Mouse (Mus musculus) cerebellum, adult 2 months (tissue): ENCODE data around the gene Ostf1. TPM values are rescaled to one million over a fixed set of nuclear protein-coding genes. Genes with fewer than 3 reads are reported as not detected.

Experiments used
- DNase-seq, 2 experiments: peaks; one replicate each; pipeline ENCODE4 v3.0.0; 2021
- H3K27ac ChIP-seq: fragments of 200-500 bp; 2 replicates; pipeline ENCODE4 v1.5.1; 2012; ENCODE audit warnings: low read length, control low read depth, inconsistent platforms; ENCODE audit not compliant: insufficient read depth
- H3K27me3 ChIP-seq: fragments of 200-500 bp; 2 replicates; pipeline ENCODE4 v1.6.1; 2012; ENCODE audit warnings: inconsistent platforms, mild to moderate bottlenecking, low read length, moderate library complexity; ENCODE audit not compliant: control insufficient read depth, insufficient read depth
- H3K4me1 ChIP-seq: fragments of 200-500 bp; 2 replicates; pipeline ENCODE4 v1.6.1; 2011; ENCODE audit warnings: low read length; ENCODE audit not compliant: control insufficient read depth, insufficient read depth
- H3K4me3 ChIP-seq: fragments of 200-500 bp; replicated peaks from 2 replicates; pipeline ENCODE3; 2011; ENCODE audit warnings: mild to moderate bottlenecking, low read depth, low read length, control low read depth; ENCODE audit not compliant: insufficient read depth
- CTCF ChIP-seq: fragments of 200-500 bp; IDR thresholded peaks from 2 replicates; pipeline ENCODE4 v1.5.1; 2011; ENCODE audit warnings: low read depth, mild to moderate bottlenecking, control low read depth, low read length, moderate library complexity, borderline replicate concordance; ENCODE audit not compliant: insufficient read depth
- POLR2A ChIP-seq: fragments of 200-500 bp; IDR thresholded peaks from 2 replicates; pipeline ENCODE4 v1.6.1; 2011; ENCODE audit warnings: low read length, control low read depth, borderline replicate concordance; ENCODE audit not compliant: insufficient read depth
- WGBS: fragments of 180-500 bp; shearing (Covaris S2); methylation state at CpG from one replicate; pipeline ENCODE4 v1.1.7; 2018; 5-methylcytosine and 5-hydroxymethylcytosine counted together
- polyA plus RNA-seq: library from polyadenylated mRNA; depleted of rRNA; stranded (reverse); fragments of >200 nt; gene quantifications from 2 replicates; pipeline ENCODE4 v1.2.3, GENCODE M21; 2012

The Ostf1 gene
- polyA plus RNA-seq, 1 experiment: 29.0 TPM

GRCm38 (mm10) chr19:18608975-18609374, 22.6 kb downstream of the Ostf1 start:
- DNase-seq: no peak
- H3K27ac ChIP-seq: no peak overlapping the region
- H3K4me1 ChIP-seq: no peaks in the 10 kb centered on the region
- 85% methylated on average over 6 of the region's 6 CpGs for WGBS
- H3K4me3 ChIP-seq: no peak overlapping the region
- no peaks in the 10 kb centered on the region for H3K27me3 ChIP-seq
- TF ChIP-seq POLR2A (no peak), CTCF (no peak)

DNA sequence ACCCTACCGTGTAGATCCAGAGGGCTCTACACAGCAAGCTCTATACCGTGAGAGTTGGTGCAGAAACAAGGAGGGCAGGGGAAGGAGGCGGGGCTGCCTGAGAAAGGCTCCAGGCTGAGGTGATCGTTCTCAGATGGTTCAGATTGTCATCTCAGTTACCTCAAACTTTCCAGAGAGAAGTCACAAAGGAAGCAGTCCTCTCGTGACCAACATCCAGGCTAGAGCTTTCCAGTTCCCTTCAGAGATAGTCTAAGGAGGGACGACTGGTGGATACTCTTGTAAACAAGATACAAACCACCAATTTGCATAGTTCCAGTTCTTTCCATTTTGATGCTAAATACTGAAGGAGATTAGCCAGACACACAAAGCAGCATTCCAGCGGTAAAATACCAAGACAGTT, 23.7 kb downstream of the Ostf1 start:
- H3K27ac ChIP-seq: no peak overlapping the region
- H3K4me1 ChIP-seq: peaks cover 4% of the 10 kb centered on the region
- DNase-seq: no peak
- no peaks in the 10 kb centered on the region for H3K27me3 ChIP-seq
- TF ChIP-seq CTCF: no peak
- no peak for TF ChIP-seq POLR2A
- 74% methylated on average over 7 of the region's 7 CpGs for WGBS
- no peak overlapping the region for H3K4me3 ChIP-seq

DNA sequence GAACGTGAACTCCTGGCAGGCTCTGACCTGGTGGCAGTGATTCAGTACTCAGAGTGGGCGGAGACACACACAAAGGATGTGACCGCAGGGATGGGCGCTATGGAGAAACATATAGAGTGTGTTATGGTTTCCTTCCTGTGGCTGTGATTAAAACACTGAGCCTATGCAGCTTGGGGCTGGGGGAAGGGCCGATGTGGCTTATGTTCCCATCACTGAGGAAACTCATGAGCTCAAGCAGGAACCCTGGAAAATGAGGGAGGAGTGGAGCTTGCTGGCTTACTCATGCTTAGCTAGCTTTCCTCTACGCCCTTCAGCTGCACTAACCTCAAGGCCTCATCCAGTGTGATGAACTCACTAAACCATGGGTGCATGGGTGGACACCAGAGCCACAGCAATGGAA, 28.6 kb downstream of the Ostf1 start:
- DNase-seq: no peak
- 58% methylated on average over 6 of the region's 6 CpGs for WGBS
- TF ChIP-seq POLR2A: no peak
- TF ChIP-seq CTCF: no peak
- Histone ChIP-seq H3K27me3 (no peaks in the 10 kb centered on the region), H3K27ac (no peak overlapping the region), H3K4me1 (peaks cover 9% of the 10 kb centered on the region), H3K4me3 (no peak overlapping the region)

DNA sequence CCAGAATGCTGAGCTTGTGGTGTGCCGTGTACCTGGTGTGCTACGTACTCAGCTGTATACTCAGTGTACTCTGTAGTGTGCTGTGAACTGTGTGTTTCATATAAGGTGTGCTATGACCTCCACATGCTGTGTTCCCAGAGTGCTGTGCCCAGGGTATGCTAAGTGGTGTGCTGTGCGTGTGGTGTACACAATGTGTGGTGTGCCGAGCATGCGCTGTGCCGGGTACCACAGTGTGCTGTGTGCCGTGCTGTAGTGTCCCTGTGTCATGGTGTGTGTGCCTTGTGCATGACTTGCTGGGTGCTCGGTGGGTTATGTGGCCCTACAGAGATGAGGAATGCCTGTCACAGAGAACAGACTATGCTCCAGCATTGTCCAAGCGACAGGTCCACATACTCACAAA, 31.0 kb downstream of the Ostf1 start:
- no peak overlapping the region for H3K4me3 ChIP-seq
- no peak for DNase-seq
- no peak overlapping the region for H3K27ac ChIP-seq
- H3K27me3 ChIP-seq: no peaks in the 10 kb centered on the region
- H3K4me1 ChIP-seq: peaks cover 12% of the 10 kb centered on the region
- WGBS: 95% methylated on average over 9 of the region's 9 CpGs
- no peak for TF ChIP-seq POLR2A
- no peak for TF ChIP-seq CTCF

DNA sequence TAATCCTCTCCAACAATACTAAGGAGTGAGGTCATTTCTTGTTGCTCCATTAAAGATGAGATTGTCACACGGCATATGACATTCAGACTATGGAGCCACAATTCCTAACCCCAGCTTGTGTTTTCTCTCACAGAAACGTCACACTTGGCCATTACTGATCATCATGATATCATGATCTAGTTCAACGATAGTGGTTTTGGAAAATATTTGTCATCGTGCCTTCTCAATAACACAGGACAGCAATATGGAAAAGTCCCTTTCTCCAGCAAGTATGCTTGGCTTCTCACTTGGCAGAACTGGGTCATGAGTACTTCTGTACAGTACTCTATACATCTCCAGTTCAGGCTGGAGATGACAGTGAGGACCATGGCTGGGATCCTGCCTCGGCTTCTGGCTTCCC, 32.0 kb downstream of the Ostf1 start:
- DNase-seq: no peak
- TF ChIP-seq POLR2A (no peak), CTCF (no peak)
- Histone ChIP-seq H3K27ac (no peak overlapping the region), H3K4me1 (peaks cover 12% of the 10 kb centered on the region), H3K27me3 (no peaks in the 10 kb centered on the region), H3K4me3 (no peak overlapping the region)
- 95% methylated on average over 5 of the region's 5 CpGs for WGBS

GRCm38 (mm10) chr19:18599051-18599450, 32.6 kb downstream of the Ostf1 start:
- Histone ChIP-seq H3K27ac (no peak overlapping the region), H3K4me3 (no peak overlapping the region), H3K4me1 (peaks cover 12% of the 10 kb centered on the region), H3K27me3 (no peaks in the 10 kb centered on the region)
- DNase-seq: no peak
- TF ChIP-seq POLR2A (no peak), CTCF (no peak)
- WGBS: 88% methylated on average over 8 of the region's 8 CpGs

- H3K27ac ChIP-seq: no peak overlapping the region
- TF ChIP-seq POLR2A: no peak
- H3K4me3 ChIP-seq: no peak overlapping the region
- no peaks in the 10 kb centered on the region for H3K27me3 ChIP-seq
- 93% methylated on average over 3 of the region's 3 CpGs for WGBS
- H3K4me1 ChIP-seq: peaks cover 12% of the 10 kb centered on the region
- DNase-seq: no peak
Observed at GRCm38 (mm10) chr19:18598265-18598926, 33.2 kb downstream of the Ostf1 start.

DNA sequence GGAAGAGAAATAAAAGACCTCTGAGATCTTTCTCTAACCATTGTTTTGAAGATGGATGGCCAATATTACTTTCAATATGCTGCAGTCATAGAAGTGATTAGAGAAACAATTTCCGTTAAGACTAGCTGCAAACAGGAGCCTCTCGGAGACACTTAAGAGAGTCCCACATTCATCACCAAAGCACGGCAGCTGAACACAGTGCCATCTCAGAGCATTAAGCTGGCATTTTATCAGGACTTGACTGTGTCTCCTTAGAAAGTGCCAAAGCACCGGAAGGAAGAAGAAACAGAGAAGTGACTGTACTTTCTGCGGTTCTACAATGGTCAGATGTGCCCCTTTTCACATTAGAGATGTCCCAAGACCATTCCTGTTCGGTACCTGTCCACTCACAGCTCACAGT, 33.9 kb downstream of the Ostf1 start:
- Histone ChIP-seq H3K4me1 (peaks cover 6% of the 10 kb centered on the region; the same call in 1 of the 2 replicates), H3K27me3 (no peaks in the 10 kb centered on the region), H3K4me3 (no peak overlapping the region), H3K27ac (no peak overlapping the region)
- DNase-seq: no peak
- TF ChIP-seq POLR2A: no peak
- no peak for TF ChIP-seq CTCF
- 53% methylated on average over 6 of the region's 6 CpGs for WGBS
